Mouse (Mus musculus) embryonic facial prominence, embryonic 13.5 days (tissue): Measurements from ENCODE around the gene Gid4. TPM values are rescaled to one million over a fixed set of nuclear protein-coding genes. Genes with fewer than 3 reads are reported as not detected.
A peak's percentile ranks its signal among the peaks of the same experiment; 100 is the strongest.

Source experiments
- ATAC-seq: fragments of 200-750 bp; cut with Nextera tagmentation; 2 replicates; pipeline ENCODE4 v1.8.0; 2017; ENCODE audit warnings: low read depth; ENCODE audit not compliant: insufficient number of reproducible peaks, insufficient read depth, low FRiP score, low TSS enrichment
- H3K27ac ChIP-seq: fragments of 300-500 bp; sonication (generic); 2 replicates; pipeline ENCODE4 v1.5.1; 2015; ENCODE audit warnings: moderate library complexity, mild to moderate bottlenecking, inconsistent platforms
- H3K27me3 ChIP-seq: fragments of 300-500 bp; sonication (generic); 2 replicates; pipeline ENCODE4 v1.6.1; 2015; ENCODE audit warnings: mild to moderate bottlenecking, inconsistent platforms
- H3K36me3 ChIP-seq: fragments of 300-500 bp; sonication (generic); 2 replicates; pipeline ENCODE4 v1.6.1; 2015; ENCODE audit warnings: mild to moderate bottlenecking, inconsistent platforms
- H3K4me1 ChIP-seq: fragments of 300-500 bp; sonication (generic); 2 replicates; pipeline ENCODE4 v1.6.1; 2015; ENCODE audit warnings: inconsistent platforms
- H3K4me2 ChIP-seq: fragments of 300-500 bp; sonication (generic); 2 replicates; pipeline ENCODE4 v1.6.1; 2015; ENCODE audit warnings: moderate library complexity, mild to moderate bottlenecking, inconsistent platforms
- H3K4me3 ChIP-seq: fragments of 300-500 bp; sonication (generic); 2 replicates; pipeline ENCODE4 v1.5.1; 2015; ENCODE audit warnings: mild to moderate bottlenecking, inconsistent platforms
- H3K9ac ChIP-seq: fragments of 300-500 bp; sonication (generic); 2 replicates; pipeline ENCODE4 v1.6.1; 2015; ENCODE audit warnings: mild to moderate bottlenecking, inconsistent platforms
- H3K9me3 ChIP-seq: fragments of 300-500 bp; sonication (generic); 2 replicates; pipeline ENCODE4 v1.6.1; 2016; ENCODE audit warnings: inconsistent platforms
- WGBS: fragments of 180-500 bp; shearing (Covaris S2); methylation state at CpG from one replicate; pipeline ENCODE4 v1.1.7; 2015; ENCODE audit warnings: mixed read lengths; 5-methylcytosine and 5-hydroxymethylcytosine counted together
- polyA plus RNA-seq: library from polyadenylated mRNA; unstranded; fragments of >200 nt; fragmentation: Nextera tagmentation; extraction: Ambion mirVana; gene quantifications from 2 replicates; pipeline ENCODE4 v1.2.1, GENCODE M21; 2015

The Gid4 gene
- polyA plus RNA-seq, result 25.3 and 25.8 TPM in 2 replicates

DNA sequence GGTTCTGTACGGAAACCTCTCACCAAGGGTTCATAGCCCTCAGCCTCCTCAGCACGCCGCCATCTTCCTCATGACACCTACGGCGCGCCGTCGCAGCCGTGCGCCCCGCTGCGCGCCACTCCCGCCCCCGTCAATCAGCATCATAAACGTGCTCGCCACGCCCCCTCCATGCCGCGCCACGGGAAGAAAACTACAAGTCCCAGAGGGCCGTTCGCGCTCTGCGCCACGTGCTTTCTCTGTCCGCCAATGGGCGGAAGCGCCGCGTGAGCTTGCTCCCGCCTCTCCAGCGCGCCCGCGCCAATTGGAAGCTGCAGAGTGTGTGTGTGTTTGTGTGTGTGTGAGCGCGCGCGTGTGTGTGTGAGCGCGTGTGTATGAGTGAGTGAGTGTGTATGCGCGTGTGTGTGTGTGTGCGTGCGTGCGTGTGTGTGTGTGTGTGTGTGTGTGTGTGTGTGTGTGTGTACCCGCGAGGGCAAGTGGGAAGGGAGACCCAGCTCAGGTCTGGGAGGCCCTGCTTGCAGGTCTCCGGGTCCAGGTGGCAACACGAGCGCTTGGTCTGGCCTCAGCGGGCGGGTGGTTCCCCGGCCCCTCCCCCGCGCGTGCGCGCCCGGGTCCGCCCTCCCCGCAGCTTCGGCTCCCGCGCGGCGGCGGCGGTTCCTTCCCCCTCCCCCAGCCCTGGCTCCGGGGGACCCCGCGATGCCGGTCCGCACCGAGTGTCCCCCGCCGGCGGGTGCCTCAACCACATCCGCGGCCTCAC lies at the start of gene Gid4:
Gene Gid4 (plus strand): TSS at position 183 of the 754 bp plus-strand sequence.
- under 1% methylated on average over 61 of the region's 81 CpGs for WGBS
- peak within 1 kb of the TSS; percentile 86 for H3K4me2 ChIP-seq
- H3K9ac ChIP-seq, result peak within 1 kb of the TSS; percentile 95
- H3K27me3 ChIP-seq, result no peaks in the 10 kb centered on the region
- peak; percentile 95 for ATAC-seq
- peak within 1 kb of the TSS; percentile 93 for H3K4me3 ChIP-seq
- peak within 1 kb of the TSS; percentile 88 for H3K27ac ChIP-seq
- no peaks in the 10 kb centered on the region for H3K9me3 ChIP-seq
- H3K36me3 ChIP-seq, result no peaks in the 10 kb centered on the region
- peaks cover 29% of the 10 kb centered on the region for H3K4me1 ChIP-seq

DNA sequence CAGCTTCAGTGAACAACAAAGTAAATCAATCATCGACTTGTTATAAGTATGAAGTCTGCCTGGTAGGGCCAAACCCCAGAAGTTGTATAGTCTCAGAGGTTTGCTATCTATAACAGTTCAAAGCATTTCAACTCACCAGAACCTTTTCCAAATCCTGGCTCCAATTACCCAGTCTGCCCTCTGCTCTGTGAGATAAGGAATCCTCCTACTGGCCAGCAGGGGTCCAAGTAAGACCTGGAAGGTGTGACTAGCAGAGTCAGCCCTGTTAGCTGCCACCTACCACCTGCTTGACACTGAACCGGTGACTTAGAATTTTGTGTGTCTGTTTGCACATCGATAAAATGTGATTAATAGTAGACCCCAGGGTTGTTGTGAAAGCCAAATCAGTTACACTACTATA lies 49.7 kb upstream of the Gid4 start:
- no peaks in the 10 kb centered on the region for H3K9me3 ChIP-seq
- H3K4me2 ChIP-seq, result no peak overlapping the region
- H3K27me3 ChIP-seq, result no peaks in the 10 kb centered on the region
- 75% methylated on average over 3 of the region's 3 CpGs for WGBS
- H3K4me1 ChIP-seq, result peaks cover 22% of the 10 kb centered on the region
- no peak overlapping the region for H3K4me3 ChIP-seq
- no peak for ATAC-seq
- no peaks in the 10 kb centered on the region for H3K36me3 ChIP-seq
- no peak overlapping the region for H3K9ac ChIP-seq
- peak overlapping the region; percentile 87; the same call in 1 of the 2 replicates for H3K27ac ChIP-seq

- no peak for ATAC-seq
- H3K27ac ChIP-seq, result 0 out of 2 replicates have a peak overlapping the region, but pooled peaks have one; percentile 23
- no peaks in the 10 kb centered on the region for H3K9me3 ChIP-seq
- no peak overlapping the region for H3K4me2 ChIP-seq
- WGBS, result 53% methylated on average over 4 of the region's 4 CpGs
- no peaks in the 10 kb centered on the region for H3K27me3 ChIP-seq
- H3K9ac ChIP-seq, result no peak overlapping the region
- no peak overlapping the region for H3K4me3 ChIP-seq
- peaks cover 22% of the 10 kb centered on the region for H3K4me1 ChIP-seq
- H3K36me3 ChIP-seq, result no peaks in the 10 kb centered on the region
These were observed 48.0 kb upstream of the Gid4 start for GRCm38 (mm10) chr11:60368909-60369308.

- Histone ChIP-seq H3K36me3 (no peaks in the 10 kb centered on the region), H3K4me2 (no peak overlapping the region), H3K4me1 (peaks cover 22% of the 10 kb centered on the region), H3K9ac (no peak overlapping the region), H3K4me3 (no peak overlapping the region), H3K9me3 (no peaks in the 10 kb centered on the region), H3K27me3 (no peaks in the 10 kb centered on the region), H3K27ac (no peak overlapping the region; the same call in 1 of the 2 replicates)
- ATAC-seq, result no peak
- 57% methylated on average over 4 of the region's 4 CpGs for WGBS
These were observed 47.5 kb upstream of the Gid4 start for GRCm38 (mm10) chr11:60369448-60369847.

DNA sequence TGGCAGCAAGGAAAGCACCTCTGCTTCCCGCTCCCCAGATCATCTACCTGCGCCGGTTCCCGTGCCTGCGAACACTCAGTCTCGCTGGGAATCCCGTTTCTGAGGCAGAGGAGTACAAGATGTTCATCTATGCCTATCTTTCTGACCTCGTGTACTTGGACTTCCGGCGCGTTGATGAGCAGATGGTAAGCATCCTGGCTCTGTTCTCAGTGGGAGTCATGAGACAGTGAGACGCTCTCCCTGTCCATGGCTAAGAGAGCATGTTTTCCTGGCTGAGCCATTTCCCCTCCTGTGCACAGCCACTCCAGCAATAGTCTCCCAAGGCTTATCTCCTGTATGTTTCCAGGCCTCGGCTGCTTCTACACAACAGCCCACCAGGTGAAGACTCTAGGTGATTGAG lies 46.5 kb upstream of the Gid4 start:
- Histone ChIP-seq H3K4me2 (no peak overlapping the region), H3K4me1 (peaks cover 17% of the 10 kb centered on the region), H3K9me3 (no peaks in the 10 kb centered on the region), H3K9ac (no peak overlapping the region), H3K36me3 (no peaks in the 10 kb centered on the region), H3K27me3 (no peaks in the 10 kb centered on the region), H3K27ac (no peak overlapping the region), H3K4me3 (no peak overlapping the region)
- ATAC-seq, result no peak
- WGBS, result 86% methylated on average over 13 of the region's 13 CpGs

DNA sequence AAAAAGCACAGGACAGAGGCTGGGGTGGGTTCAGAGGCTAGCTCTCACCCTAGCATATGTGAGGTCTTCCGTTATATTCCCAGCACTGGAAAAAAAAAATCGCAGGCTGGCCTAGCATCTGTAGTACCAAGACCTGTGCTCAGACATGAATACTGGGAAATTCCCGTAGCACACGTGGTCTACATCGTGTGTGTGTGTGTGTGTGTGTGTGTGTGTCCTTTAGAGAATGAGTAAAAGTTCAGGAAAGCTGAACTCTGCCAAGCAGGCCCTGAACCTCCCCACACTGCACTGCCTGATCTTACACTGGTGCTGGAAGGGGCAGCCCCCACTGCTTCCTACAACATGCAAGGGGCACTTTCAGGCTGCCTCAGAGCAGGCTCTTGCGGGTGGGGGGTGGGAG lies 42.5 kb upstream of the Gid4 start:
- Histone ChIP-seq H3K4me1 (no peaks in the 10 kb centered on the region), H3K36me3 (no peaks in the 10 kb centered on the region), H3K4me3 (no peak overlapping the region), H3K9ac (no peak overlapping the region), H3K4me2 (no peak overlapping the region), H3K27ac (no peak overlapping the region), H3K27me3 (no peaks in the 10 kb centered on the region), H3K9me3 (no peaks in the 10 kb centered on the region)
- WGBS, result 68% methylated on average over 6 of the region's 6 CpGs
- no peak for ATAC-seq

DNA sequence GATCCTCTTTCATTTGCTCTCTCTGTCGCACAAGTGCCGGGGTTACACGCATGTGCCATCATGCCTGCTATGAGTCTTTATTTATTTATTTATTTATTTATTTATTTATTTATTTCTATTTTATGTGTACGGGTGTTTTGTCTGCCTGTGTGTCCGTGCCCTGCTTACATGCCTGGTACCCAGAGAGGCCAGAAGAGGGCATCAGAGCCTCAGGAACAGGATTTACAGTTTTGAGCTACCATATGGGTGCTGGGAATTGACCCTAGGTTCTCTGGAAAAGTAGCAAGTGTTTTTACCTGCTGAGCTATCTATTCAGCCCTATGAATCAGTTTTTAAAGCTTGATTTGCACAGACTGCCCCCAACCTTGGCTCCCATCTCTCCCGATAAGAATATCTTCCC lies 33.4 kb upstream of the Gid4 start:
- Histone ChIP-seq H3K4me3 (no peak overlapping the region), H3K4me2 (no peak overlapping the region), H3K4me1 (peaks cover 14% of the 10 kb centered on the region), H3K27ac (no peak overlapping the region), H3K9me3 (no peaks in the 10 kb centered on the region), H3K27me3 (peaks cover 4% of the 10 kb centered on the region; the same call in 1 of the 2 replicates), H3K36me3 (no peaks in the 10 kb centered on the region), H3K9ac (no peak overlapping the region)
- no peak for ATAC-seq
- WGBS, result 90% methylated on average over 6 of the region's 6 CpGs

DNA sequence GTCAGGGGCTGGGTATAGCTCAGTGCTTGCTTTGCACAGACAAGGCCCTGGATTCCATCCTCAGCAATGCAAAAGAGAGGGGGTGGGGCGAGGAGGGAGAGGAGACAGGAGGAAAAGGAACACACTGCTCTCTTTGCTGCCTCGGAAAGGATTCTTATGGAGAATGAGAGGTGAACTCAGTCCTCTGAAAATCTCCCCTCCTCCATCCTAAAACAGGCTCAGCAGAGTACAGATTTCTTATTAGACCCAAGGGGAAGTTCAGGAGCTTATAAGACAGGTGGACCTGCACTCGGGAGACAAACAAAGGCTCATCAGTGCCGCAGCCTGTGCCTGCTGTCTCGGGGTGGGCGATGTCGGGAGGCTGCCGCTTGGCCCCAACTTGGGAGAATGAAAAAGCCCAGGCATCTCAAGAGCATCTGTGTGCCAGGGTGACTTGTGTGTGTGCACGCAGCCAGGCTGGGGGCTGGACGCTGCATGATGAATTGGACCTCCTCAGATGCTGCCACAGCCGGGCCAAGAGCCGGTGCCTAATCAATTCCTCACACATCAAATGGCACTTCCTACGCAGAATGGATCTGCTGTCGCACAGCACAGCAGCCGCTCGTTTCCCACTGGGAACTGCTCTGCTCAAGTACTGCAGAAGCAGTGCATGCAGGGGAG lies 32.1 kb upstream of the Gid4 start:
- peaks cover 17% of the 10 kb centered on the region for H3K4me1 ChIP-seq
- no peak overlapping the region for H3K27ac ChIP-seq
- 7% methylated on average over 16 of the region's 16 CpGs for WGBS
- H3K9ac ChIP-seq, result peak overlapping the region; percentile 49; the same call in 1 of the 2 replicates
- no peaks in the 10 kb centered on the region for H3K9me3 ChIP-seq
- no peaks in the 10 kb centered on the region for H3K36me3 ChIP-seq
- ATAC-seq, result no peak
- H3K4me3 ChIP-seq, result peak overlapping the region; percentile 9; the same call in 1 of the 2 replicates
- peaks cover 4% of the 10 kb centered on the region; the same call in 1 of the 2 replicates for H3K27me3 ChIP-seq
- peak overlapping the region; percentile 48 for H3K4me2 ChIP-seq

DNA sequence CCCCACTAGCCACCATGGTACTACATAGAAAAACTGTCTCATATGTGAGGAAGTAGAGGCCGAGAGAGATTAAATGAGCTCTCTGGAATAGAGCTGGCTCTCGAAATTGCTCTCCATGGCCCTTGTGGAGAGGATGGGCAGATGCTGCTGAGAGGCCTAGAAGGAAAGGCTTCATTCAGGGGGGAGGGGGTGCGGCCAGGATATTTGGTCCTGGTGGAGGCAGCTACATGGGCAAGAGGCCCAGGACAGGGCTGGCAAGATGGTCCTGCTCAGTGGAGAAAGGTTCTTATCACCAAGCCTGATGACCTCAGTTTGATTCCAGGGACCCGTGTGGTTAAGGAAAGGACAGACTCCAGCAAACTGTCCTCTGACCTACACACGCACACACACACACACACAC lies 31.0 kb upstream of the Gid4 start:
- ATAC-seq, result no peak
- Histone ChIP-seq H3K9me3 (no peaks in the 10 kb centered on the region), H3K4me2 (no peak overlapping the region), H3K36me3 (no peaks in the 10 kb centered on the region), H3K27ac (no peak overlapping the region), H3K9ac (no peak overlapping the region), H3K27me3 (peaks cover 4% of the 10 kb centered on the region; the same call in 1 of the 2 replicates), H3K4me3 (no peak overlapping the region), H3K4me1 (peaks cover 17% of the 10 kb centered on the region)
- WGBS, result 78% methylated on average over 5 of the region's 5 CpGs

DNA sequence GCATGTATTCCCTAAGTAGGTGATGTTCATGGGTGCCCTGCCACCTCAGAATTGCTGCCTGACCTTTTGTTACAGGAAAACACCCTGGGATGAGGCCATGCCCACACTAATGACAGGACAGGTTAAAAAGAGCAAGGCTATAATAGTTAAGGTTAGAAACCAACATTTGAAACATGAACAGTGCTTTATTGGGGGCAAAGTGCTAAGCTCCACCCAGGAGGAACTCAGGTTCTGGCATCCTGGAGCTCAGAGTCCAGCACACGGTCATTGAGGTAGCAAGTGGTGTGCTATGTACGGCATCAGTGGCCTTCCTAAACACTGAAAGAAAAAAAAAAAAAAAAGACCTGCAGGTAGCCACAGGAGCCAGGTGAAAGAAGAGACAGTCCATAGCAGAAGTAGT lies 29.0 kb upstream of the Gid4 start:
- no peaks in the 10 kb centered on the region for H3K9me3 ChIP-seq
- peaks cover 17% of the 10 kb centered on the region for H3K4me1 ChIP-seq
- H3K27ac ChIP-seq, result no peak overlapping the region
- H3K4me2 ChIP-seq, result no peak overlapping the region
- no peak for ATAC-seq
- H3K9ac ChIP-seq, result no peak overlapping the region
- no peaks in the 10 kb centered on the region for H3K36me3 ChIP-seq
- no peak overlapping the region for H3K4me3 ChIP-seq
- H3K27me3 ChIP-seq, result peaks cover 4% of the 10 kb centered on the region; the same call in 1 of the 2 replicates
- WGBS, result 93% methylated on average over 2 of the region's 2 CpGs

DNA sequence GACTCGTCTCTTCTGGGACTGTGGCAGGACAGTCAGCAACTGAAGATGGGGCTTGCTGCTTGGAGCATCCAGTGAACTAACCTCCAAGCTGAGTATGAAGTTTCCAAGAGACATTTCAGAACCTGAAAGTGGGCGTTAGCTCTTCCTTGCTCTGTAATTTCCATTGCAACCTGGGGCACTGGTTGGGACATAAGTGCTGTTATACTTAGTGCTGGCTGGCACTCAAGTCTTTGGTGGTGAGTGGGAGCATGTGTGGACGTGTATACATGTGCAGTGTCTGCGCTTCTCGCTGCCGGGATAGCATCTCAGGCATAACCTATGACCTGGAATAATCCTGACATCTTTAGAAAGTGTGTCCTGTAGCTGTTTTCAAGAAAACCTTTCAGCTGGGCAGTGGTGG lies 25.6 kb upstream of the Gid4 start:
- Histone ChIP-seq H3K4me1 (peaks cover 3% of the 10 kb centered on the region; the same call in 1 of the 2 replicates), H3K27me3 (no peaks in the 10 kb centered on the region), H3K36me3 (no peaks in the 10 kb centered on the region; the same call in 1 of the 2 replicates), H3K27ac (no peak overlapping the region), H3K4me2 (no peak overlapping the region), H3K4me3 (no peak overlapping the region), H3K9ac (no peak overlapping the region), H3K9me3 (no peaks in the 10 kb centered on the region)
- no peak for ATAC-seq
- WGBS, result 78% methylated on average over 6 of the region's 6 CpGs

- Histone ChIP-seq H3K27ac (no peak overlapping the region), H3K27me3 (no peaks in the 10 kb centered on the region), H3K4me3 (no peak overlapping the region), H3K9me3 (no peaks in the 10 kb centered on the region), H3K9ac (no peak overlapping the region), H3K36me3 (peaks cover 21% of the 10 kb centered on the region), H3K4me2 (no peak overlapping the region), H3K4me1 (no peaks in the 10 kb centered on the region)
- 59% methylated on average over 6 of the region's 6 CpGs for WGBS
- peak; percentile 76; the same call in 1 of the 2 replicates for ATAC-seq
These were observed 20.4 kb upstream of the Gid4 start for GRCm38 (mm10) chr11:60396546-60396945.
